Mouse (Mus musculus): ENCODE results near the gene Mphosph9. TPM values are rescaled to one million over a fixed set of nuclear protein-coding genes. Genes with fewer than 3 reads are reported as not detected.

Mphosph9 gene
- polyA plus RNA-seq, 1 experiment = 2.4 TPM

GRCm38 (mm10) chr5:124240841-124241685 is 86.7 kb downstream of the Mphosph9 start:
- H3K36me3 ChIP-seq (ENCODE audit: control insufficient read depth, insufficient read depth) = no peaks in the 10 kb centered on the region
- H3ac ChIP-seq (ENCODE audit: control insufficient read depth, insufficient read length) = no peak overlapping the region
- H3K4me3 ChIP-seq = no peak overlapping the region
- TF ChIP-seq MYOG (IDR thresholded peaks at IDR 0.05; ENCODE audit: control insufficient read depth in 1 of 3, insufficient read depth in 1 of 3, insufficient read length in 2 of 3, low read depth in 2 of 3) = no peak
- TF ChIP-seq SRF (IDR thresholded peaks at IDR 0.05; ENCODE audit: control insufficient read depth, insufficient read length, low read depth) = no peak
- no peak for TF ChIP-seq POLR2A (IDR thresholded peaks at IDR 0.05; ENCODE audit: insufficient read length, low read depth)
- TF ChIP-seq E2F4 (IDR thresholded peaks at IDR 0.05; ENCODE audit: insufficient read depth) = no peak
- TF ChIP-seq CEBPB (IDR thresholded peaks at IDR 0.05; ENCODE audit: insufficient read depth, poor library complexity, severe bottlenecking) = no peak
- TF ChIP-seq TCF12 (IDR thresholded peaks at IDR 0.05; ENCODE audit: insufficient read depth, poor library complexity, severe bottlenecking) = no peak
- TF ChIP-seq TCF3 (IDR thresholded peaks at IDR 0.05; ENCODE audit: insufficient read length, low read depth) = no peak
- no peak for TF ChIP-seq POLR2AphosphoS2 (IDR thresholded peaks at IDR 0.05; ENCODE audit: insufficient read length, low read depth)
- no peak for TF ChIP-seq MAX (IDR thresholded peaks at IDR 0.05; ENCODE audit: low read depth)
- TF ChIP-seq MYOD1 (IDR thresholded peaks at IDR 0.05; ENCODE audit: control insufficient read depth in 1 of 3, insufficient read length in 2 of 3, low read depth in 2 of 3) = no peak
- no peak for TF ChIP-seq USF1 (IDR thresholded peaks at IDR 0.05; ENCODE audit: low read depth)
- TF ChIP-seq REST (IDR thresholded peaks at IDR 0.05; ENCODE audit: insufficient read depth, insufficient read length) = no peak
- no peaks in the 10 kb centered on the region for H3K79me2 ChIP-seq (ENCODE audit: control insufficient read depth, insufficient read depth)
- H3K4me2 ChIP-seq (ENCODE audit: low read depth) = no peak overlapping the region
- no peaks in the 10 kb centered on the region for H3K27me3 ChIP-seq (ENCODE audit: control insufficient read depth, insufficient read depth, insufficient read length)

- Histone ChIP-seq H3K36me3 (ENCODE audit: control insufficient read depth, insufficient read depth) (no peaks in the 10 kb centered on the region), H3K4me2 (ENCODE audit: low read depth) (no peak overlapping the region), H3ac (ENCODE audit: control insufficient read depth, insufficient read length) (no peak overlapping the region), H3K79me2 (ENCODE audit: control insufficient read depth, insufficient read depth) (no peaks in the 10 kb centered on the region), H3K4me3 (no peak overlapping the region), H3K27me3 (ENCODE audit: control insufficient read depth, insufficient read depth, insufficient read length) (no peaks in the 10 kb centered on the region)
- TF ChIP-seq POLR2A (IDR thresholded peaks at IDR 0.05; ENCODE audit: insufficient read length, low read depth) (no peak), MYOD1 (IDR thresholded peaks at IDR 0.05; ENCODE audit: control insufficient read depth in 1 of 3, insufficient read length in 2 of 3, low read depth in 2 of 3) (no peak), REST (IDR thresholded peaks at IDR 0.05; ENCODE audit: insufficient read depth, insufficient read length) (no peak), MYOG (IDR thresholded peaks at IDR 0.05; ENCODE audit: control insufficient read depth in 1 of 3, insufficient read depth in 1 of 3, insufficient read length in 2 of 3, low read depth in 2 of 3) (no peak), CEBPB (IDR thresholded peaks at IDR 0.05; ENCODE audit: insufficient read depth, poor library complexity, severe bottlenecking) (no peak), SRF (IDR thresholded peaks at IDR 0.05; ENCODE audit: control insufficient read depth, insufficient read length, low read depth) (no peak), USF1 (IDR thresholded peaks at IDR 0.05; ENCODE audit: low read depth) (no peak), MAX (IDR thresholded peaks at IDR 0.05; ENCODE audit: low read depth) (no peak)
Measured at GRCm38 (mm10) chr5:124236180-124236579, 91.6 kb downstream of the Mphosph9 start.

DNA sequence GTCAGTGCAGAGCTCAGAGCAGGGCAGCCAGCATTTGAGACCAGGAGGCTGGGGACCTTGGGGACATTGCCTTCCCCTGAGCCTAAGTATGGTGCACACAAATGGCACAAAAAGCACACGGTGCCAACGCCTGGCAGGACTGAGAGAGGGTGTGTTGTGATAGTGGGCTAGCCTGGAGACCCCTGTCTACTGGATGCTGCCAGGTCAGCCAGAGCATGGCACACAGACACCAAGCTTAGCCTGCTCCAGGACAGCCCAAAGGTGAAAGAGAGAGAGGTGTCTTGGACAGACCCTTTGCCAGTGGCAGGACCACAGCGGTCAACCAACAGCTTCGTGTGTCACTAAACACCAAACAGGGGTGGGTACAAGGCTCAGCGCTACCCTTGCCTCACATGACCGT is 93.0 kb downstream of the Mphosph9 start:
- Histone ChIP-seq H3K4me2 (ENCODE audit: low read depth) (no peak overlapping the region), H3K4me3 (no peak overlapping the region), H3K27me3 (ENCODE audit: control insufficient read depth, insufficient read depth, insufficient read length) (no peaks in the 10 kb centered on the region), H3K79me2 (ENCODE audit: control insufficient read depth, insufficient read depth) (no peaks in the 10 kb centered on the region), H3K36me3 (ENCODE audit: control insufficient read depth, insufficient read depth) (no peaks in the 10 kb centered on the region), H3ac (ENCODE audit: control insufficient read depth, insufficient read length) (no peak overlapping the region)
- TF ChIP-seq TCF12 (IDR thresholded peaks at IDR 0.05; ENCODE audit: insufficient read depth, poor library complexity, severe bottlenecking) = no peak
- TF ChIP-seq CEBPB (IDR thresholded peaks at IDR 0.05; ENCODE audit: insufficient read depth, poor library complexity, severe bottlenecking) = no peak

DNA sequence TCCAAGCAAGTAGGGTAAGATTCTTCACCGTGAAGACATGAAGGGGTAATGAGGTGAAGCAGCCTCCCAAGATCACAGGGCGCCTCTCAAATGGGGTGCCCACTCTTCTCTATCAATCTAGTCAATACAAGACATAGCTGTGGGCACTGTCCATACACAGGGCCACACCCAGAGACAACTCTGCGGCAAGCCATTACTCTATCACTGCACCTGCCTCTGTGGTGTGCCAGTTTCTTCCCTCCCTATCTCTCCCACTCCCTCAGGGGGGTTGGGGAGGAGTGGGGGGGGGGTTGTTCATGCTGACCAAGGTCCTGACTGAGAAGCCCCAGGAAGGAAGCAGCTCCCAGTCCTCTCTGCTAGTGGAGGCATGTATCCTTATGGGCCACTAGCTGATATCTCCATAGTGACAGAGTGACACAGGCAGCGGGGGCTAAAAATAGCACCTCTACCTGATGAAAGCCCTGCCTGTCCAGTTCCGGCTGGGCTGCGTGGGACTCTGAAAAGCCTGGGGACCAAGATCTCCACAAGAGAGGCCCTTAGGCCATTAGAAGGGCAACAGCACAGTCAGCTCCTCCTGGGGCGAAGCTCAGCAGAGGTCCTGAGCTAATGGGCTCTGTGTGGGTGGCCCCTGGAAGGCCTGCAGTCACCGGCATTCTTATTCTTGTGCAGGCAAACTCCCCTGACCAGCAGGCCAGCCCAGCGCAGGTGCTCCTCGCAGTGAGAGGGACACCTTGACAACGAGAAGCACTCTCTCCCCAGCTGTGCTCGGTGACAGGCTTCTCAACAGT is 93.7 kb downstream of the Mphosph9 start:
- Histone ChIP-seq H3K4me3 (no peak overlapping the region), H3ac (ENCODE audit: control insufficient read depth, insufficient read length) (no peak overlapping the region), H3K4me2 (ENCODE audit: low read depth) (no peak overlapping the region), H3K36me3 (ENCODE audit: control insufficient read depth, insufficient read depth) (no peaks in the 10 kb centered on the region), H3K79me2 (ENCODE audit: control insufficient read depth, insufficient read depth) (no peaks in the 10 kb centered on the region), H3K27me3 (ENCODE audit: control insufficient read depth, insufficient read depth, insufficient read length) (no peaks in the 10 kb centered on the region)
- TF ChIP-seq REST (IDR thresholded peaks at IDR 0.05; ENCODE audit: insufficient read depth, insufficient read length) = no peak
- peak in 1 of 3 experiments; percentile 8 for TF ChIP-seq MYOG (IDR thresholded peaks at IDR 0.05; ENCODE audit: control insufficient read depth in 1 of 3, insufficient read depth in 1 of 3, insufficient read length in 2 of 3, low read depth in 2 of 3)
- TF ChIP-seq TCF12 (IDR thresholded peaks at IDR 0.05; ENCODE audit: insufficient read depth, poor library complexity, severe bottlenecking) = no peak
- no peak for TF ChIP-seq POLR2AphosphoS2 (IDR thresholded peaks at IDR 0.05; ENCODE audit: insufficient read length, low read depth)
- peak in 1 of 3 experiments; percentile 55 for TF ChIP-seq MYOD1 (IDR thresholded peaks at IDR 0.05; ENCODE audit: control insufficient read depth in 1 of 3, insufficient read length in 2 of 3, low read depth in 2 of 3)

- no peaks in the 10 kb centered on the region for H3K27me3 ChIP-seq (ENCODE audit: control insufficient read depth, insufficient read depth, insufficient read length)
- H3K4me3 ChIP-seq = no peak overlapping the region
- no peaks in the 10 kb centered on the region for H3K36me3 ChIP-seq (ENCODE audit: control insufficient read depth, insufficient read depth)
- TF ChIP-seq TCF3 (IDR thresholded peaks at IDR 0.05; ENCODE audit: insufficient read length, low read depth) (no peak), USF1 (IDR thresholded peaks at IDR 0.05; ENCODE audit: low read depth) (no peak), TCF12 (IDR thresholded peaks at IDR 0.05; ENCODE audit: insufficient read depth, poor library complexity, severe bottlenecking) (no peak), SRF (IDR thresholded peaks at IDR 0.05; ENCODE audit: control insufficient read depth, insufficient read length, low read depth) (no peak), MYOG (IDR thresholded peaks at IDR 0.05; ENCODE audit: control insufficient read depth in 1 of 3, insufficient read depth in 1 of 3, insufficient read length in 2 of 3, low read depth in 2 of 3) (no peak), REST (IDR thresholded peaks at IDR 0.05; ENCODE audit: insufficient read depth, insufficient read length) (no peak), MYOD1 (IDR thresholded peaks at IDR 0.05; ENCODE audit: control insufficient read depth in 1 of 3, insufficient read length in 2 of 3, low read depth in 2 of 3) (no peak), CEBPB (IDR thresholded peaks at IDR 0.05; ENCODE audit: insufficient read depth, poor library complexity, severe bottlenecking) (no peak), POLR2A (IDR thresholded peaks at IDR 0.05; ENCODE audit: insufficient read length, low read depth) (no peak), POLR2AphosphoS2 (IDR thresholded peaks at IDR 0.05; ENCODE audit: insufficient read length, low read depth) (no peak), MAX (IDR thresholded peaks at IDR 0.05; ENCODE audit: low read depth) (no peak), E2F4 (IDR thresholded peaks at IDR 0.05; ENCODE audit: insufficient read depth) (no peak)
- no peaks in the 10 kb centered on the region for H3K79me2 ChIP-seq (ENCODE audit: control insufficient read depth, insufficient read depth)
- no peak overlapping the region for H3K4me2 ChIP-seq (ENCODE audit: low read depth)
- H3ac ChIP-seq (ENCODE audit: control insufficient read depth, insufficient read length) = no peak overlapping the region
Measured at GRCm38 (mm10) chr5:124233144-124233465, 94.7 kb downstream of the Mphosph9 start.
